Mouse (Mus musculus): ENCODE measurements around the gene Tjp3. TPM values are rescaled to one million over a fixed set of nuclear protein-coding genes. Genes with fewer than 3 reads are reported as not detected.
"Not testable (repeated sequence)": the region's sequence is repeated elsewhere in the genome, so short reads cannot be mapped to it uniquely, and the experiment has no call there.

The Tjp3 gene
- total RNA-seq, 2 experiments from 2014 or later = not detected

DNA sequence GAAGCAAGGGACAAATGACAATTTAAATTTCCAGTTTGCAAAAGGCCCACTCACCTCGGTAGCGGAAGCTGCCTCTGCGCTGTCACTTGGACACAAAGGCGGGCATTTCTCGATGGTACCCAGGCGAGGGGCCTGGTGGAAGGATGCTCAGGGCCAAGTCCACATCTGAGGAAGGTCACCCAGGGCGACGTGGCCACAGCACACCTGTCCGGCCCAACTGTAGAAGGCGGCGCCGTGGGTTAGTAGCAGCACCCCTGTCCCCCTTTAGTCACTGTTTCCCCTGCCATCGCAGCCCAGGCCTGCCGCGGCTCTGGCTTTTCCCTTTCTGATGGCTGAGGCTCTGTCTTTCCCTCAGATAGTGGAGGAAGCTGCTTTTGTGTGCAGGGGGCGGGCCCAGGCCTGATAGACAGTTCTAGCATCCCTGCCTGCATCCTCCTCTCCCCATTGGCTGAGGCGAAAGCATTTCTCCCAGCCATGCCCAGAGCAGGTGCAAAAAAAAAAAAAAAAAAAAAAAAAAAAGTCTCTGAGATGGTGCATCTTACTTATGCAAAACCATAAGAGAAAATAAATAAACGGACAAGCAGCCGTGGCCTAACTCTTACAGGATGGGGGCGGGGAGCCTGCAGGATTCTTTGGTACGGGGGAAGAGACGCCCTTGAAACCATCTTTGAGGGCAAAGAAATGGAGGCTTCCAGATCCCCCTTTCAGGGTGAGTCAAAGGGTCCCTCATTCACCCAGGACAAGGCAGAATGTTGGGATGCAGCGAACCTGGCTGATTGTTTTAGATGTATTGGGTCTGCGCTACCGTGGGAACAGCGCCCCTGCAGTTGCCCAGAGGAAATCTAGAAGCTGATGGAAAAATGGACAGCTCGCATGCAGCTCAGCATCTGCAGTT lies 60.7 kb downstream of the Tjp3 start, which contains the start of gene Atcay:
TSS of gene Atcay (minus strand) at position 396 of the 895 bp plus-strand sequence.
- DNase-seq = no peak

DNA sequence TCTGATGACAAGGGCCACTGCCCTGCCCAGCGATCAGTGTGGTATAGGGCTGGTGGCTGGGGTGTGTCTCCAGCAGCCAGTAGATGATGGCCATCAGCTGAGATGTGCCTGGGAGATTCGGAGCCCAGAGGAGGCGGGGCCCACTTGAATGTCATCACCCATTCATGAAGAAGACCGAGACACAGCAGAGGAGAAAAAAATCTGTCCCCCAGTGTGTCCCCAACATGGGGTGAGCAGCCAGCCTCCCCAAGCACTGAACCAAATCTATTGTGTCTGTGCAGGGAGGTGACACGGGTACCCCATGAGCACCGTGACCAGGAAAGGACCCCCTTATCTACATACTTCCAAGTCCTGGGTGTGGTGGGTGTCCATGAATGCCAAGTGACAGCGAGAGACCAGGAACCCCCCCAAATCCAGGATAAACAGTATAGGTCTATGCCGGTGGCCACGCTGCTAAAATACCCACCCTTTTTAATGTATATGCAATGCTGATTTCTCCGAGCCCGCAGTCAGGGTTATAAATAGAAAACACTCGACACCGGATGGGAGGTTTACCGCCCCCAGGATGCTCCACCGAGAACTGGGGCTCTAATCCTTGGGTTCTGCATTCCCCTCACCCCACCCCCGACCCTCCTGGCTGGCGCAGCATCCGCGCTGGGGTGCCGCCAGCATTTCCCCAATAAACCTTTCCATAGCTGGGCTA lies 61.5 kb downstream of the Tjp3 start:
- DNase-seq = no peak

DNA sequence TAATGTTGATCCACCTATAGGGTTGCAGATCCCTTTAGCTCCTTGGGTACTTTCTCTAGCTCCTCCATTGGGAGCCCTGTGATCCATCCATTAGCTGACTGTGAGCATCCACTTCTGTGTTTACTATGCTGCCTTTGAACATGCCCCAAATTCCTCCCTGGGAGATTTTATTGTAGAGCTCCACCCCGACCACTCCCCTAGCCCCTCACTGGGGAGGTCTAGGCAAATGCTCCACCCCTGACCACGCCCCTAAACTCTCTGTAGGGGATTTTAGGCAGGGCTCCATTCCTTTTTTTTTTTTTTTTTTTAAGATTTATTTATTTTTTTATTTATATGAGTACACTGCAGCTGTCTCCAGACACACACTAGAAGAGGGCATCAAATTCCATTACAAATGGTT lies 67.7 kb downstream of the Tjp3 start:
- DNase-seq = not testable (repeated sequence)

Small RNAs within 50 kb of the gene (microRNA-seq; reads per million reads assigned to microRNA genes)
- 4.0 to 8.8 reads per million in 2 experiments for gene Mir3057 (ENCODE audit: borderline replicate concordance in 2 of 2)

Other genes starting within 250 kb of the Tjp3 start
- 10 to 100 TPM; 82.2 to 85.2 TPM for gene Sgta, start 231.4 kb downstream of the Tjp3 start, total RNA-seq (2021)
- gene Thop1, start 221.5 kb downstream of the Tjp3 start, total RNA-seq (2021) = 10 to 100 TPM; 18.5 to 22.9 TPM
- under 1 TPM; 0.10 to 0.83 TPM for gene Creb3l3, start 192.7 kb downstream of the Tjp3 start, total RNA-seq (2021)
- gene Map2k2, start 185.7 kb downstream of the Tjp3 start, total RNA-seq (2021) = 100 to 1,000 TPM; 149 to 161 TPM
- gene Zbtb7a, start 156.4 kb downstream of the Tjp3 start, total RNA-seq (2021) = 10 to 100 TPM; 21.4 to 22.3 TPM
- 10 to 100 TPM; 11.7 to 14.2 TPM for gene Pias4, start 123.7 kb downstream of the Tjp3 start, total RNA-seq (2021)
- 100 to 1,000 TPM; 838 to 862 TPM for gene Eef2, start 115.0 kb downstream of the Tjp3 start, total RNA-seq (2021)
- 10 to 100 TPM; 22.3 to 22.4 TPM for gene Dapk3, start 108.6 kb downstream of the Tjp3 start, total RNA-seq (2021)
- gene 4930442H23Rik, start 107.7 kb downstream of the Tjp3 start, total RNA-seq (2021) = not detected
- 10 to 100 TPM; 41.1 to 57.7 TPM for gene Nmrk2, start 89.5 kb downstream of the Tjp3 start, total RNA-seq (2021)
- gene Atcay, start 60.7 kb downstream of the Tjp3 start, total RNA-seq (2021) = not detected
- gene Zfr2, start 58.4 kb downstream of the Tjp3 start, total RNA-seq (2021) = 1 to 10 TPM; 1.9 to 3.0 TPM
- under 1 TPM; 0.13 to 0.23 TPM for gene Matk, start 38.6 kb downstream of the Tjp3 start, total RNA-seq (2021)
- gene Mrpl54, start 24.6 kb downstream of the Tjp3 start, total RNA-seq (2021) = 10 to 100 TPM; 87.0 to 90.0 TPM
- gene Apba3, start 24.6 kb downstream of the Tjp3 start, total RNA-seq (2021) = 100 to 1,000 TPM; 102 to 106 TPM
- gene Pip5k1c, start 1.4 kb upstream of the Tjp3 start, total RNA-seq (2021) = 10 to 100 TPM; 20.3 to 20.6 TPM
- 1 to 10 TPM; 7.9 to 8.3 TPM for gene Cactin, start 29.5 kb upstream of the Tjp3 start, total RNA-seq (2021)
- under 1 TPM; 0.83 to 1.00 TPM for gene Tbxa2r, start 37.1 kb upstream of the Tjp3 start, total RNA-seq (2021)
- gene Gipc3, start 51.7 kb upstream of the Tjp3 start, total RNA-seq (2021) = 1 to 10 TPM; 1.0 to 1.3 TPM
- gene Hmg20b, start 58.9 kb upstream of the Tjp3 start, total RNA-seq (2021) = 10 to 100 TPM; 22.9 to 29.6 TPM
- 1 to 10 TPM; 2.3 to 2.9 TPM for gene Mfsd12, start 65.9 kb upstream of the Tjp3 start, total RNA-seq (2021)
- gene 4930404N11Rik, start 74.2 kb upstream of the Tjp3 start, total RNA-seq (2021) = under 1 TPM; 0.48 to 0.49 TPM
- 10 to 100 TPM; 13.5 to 14.0 TPM for gene Fzr1, start 86.9 kb upstream of the Tjp3 start, total RNA-seq (2021)
- 10 to 100 TPM; 41.1 to 41.2 TPM for gene Dohh, start 92.8 kb upstream of the Tjp3 start, total RNA-seq (2021)
- 1 to 10 TPM in 1 of 2 experiments, under 1 TPM in 1; 0.78 to 1.0 TPM for gene Gm48551, start 92.9 kb upstream of the Tjp3 start, total RNA-seq (2021)
- under 1 TPM in 1 of 2 experiments, not detected in 1; 0.59 TPM for gene Gm48552, start 97.4 kb upstream of the Tjp3 start, total RNA-seq (2021)
- under 1 TPM in 1 of 2 experiments, not detected in 1; 0.67 TPM for gene Smim24, start 101.5 kb upstream of the Tjp3 start, total RNA-seq (2021)
- 100 to 1,000 TPM; 215 to 268 TPM for gene Nfic, start 164.1 kb upstream of the Tjp3 start, total RNA-seq (2021)
- under 1 TPM in 1 of 2 experiments, not detected in 1; 0.24 TPM for gene Celf5, start 191.1 kb upstream of the Tjp3 start, total RNA-seq (2021)
- gene Ncln, start 204.8 kb upstream of the Tjp3 start, total RNA-seq (2021) = 10 to 100 TPM; 34.2 to 47.8 TPM
- gene S1pr4, start 208.6 kb upstream of the Tjp3 start, total RNA-seq (2021) = under 1 TPM; 0.99 to 1.00 TPM
- under 1 TPM; 0.36 to 0.62 TPM for gene Gna15, start 232.6 kb upstream of the Tjp3 start, total RNA-seq (2021)